Mouse (Mus musculus) R1 (cell line): ENCODE measurements at regions not wholly inside any gene's neighbourhood (a gene's known extent, or its start where the extent isn't known, plus 50 kb on each side); places are given as distances from the start of the nearest gene placed in this dataset.

Experiments used
- DNase-seq: peaks from one replicate; pipeline ENCODE4 v3.0.0-alpha.2; 2018; ENCODE audit warnings: low read depth, low spot score

DNA sequence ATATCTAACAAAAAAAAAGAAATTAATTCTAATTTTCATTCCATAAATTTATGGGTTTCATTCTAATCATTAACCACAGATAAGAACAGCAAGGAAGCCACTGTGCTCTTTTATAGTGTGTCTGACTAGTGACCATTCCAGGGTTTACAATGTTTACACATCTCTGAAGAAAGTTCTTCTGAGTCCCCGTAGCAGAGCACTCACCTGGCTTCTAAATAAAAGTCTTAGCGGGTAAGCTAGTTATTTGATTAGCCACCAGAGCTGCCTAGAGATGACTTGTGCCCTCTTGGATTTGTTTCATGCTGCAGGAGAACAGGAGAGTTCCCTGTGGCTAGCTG is 206.7 kb upstream of the Ank start:
- no peak for DNase-seq

DNA sequence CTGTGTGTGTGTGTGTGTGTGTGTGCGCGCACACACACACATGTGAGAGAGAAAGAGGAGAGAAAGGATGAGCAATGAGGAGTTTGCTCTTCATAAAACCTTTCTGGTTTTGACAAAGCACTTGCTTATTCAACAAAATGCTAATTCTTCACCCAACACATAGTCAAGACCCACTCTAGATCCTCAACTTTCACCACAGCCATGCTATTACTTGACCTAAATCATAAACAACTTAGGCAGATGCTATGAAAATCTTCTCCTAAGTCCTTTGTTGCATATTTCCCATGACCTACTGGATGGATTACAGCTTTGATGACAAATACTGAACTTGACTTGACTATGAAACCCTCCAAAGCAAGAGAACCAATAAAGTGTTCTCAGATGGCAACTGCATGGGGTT is 196.3 kb upstream of the Ank start:
- DNase-seq: no peak

- DNase-seq: peak; percentile 28
These were observed 184.2 kb upstream of the Ank start for GRCm38 (mm10) chr15:27282279-27282678.

- peak; percentile 52 for DNase-seq
These were observed 162.6 kb upstream of the Ank start for GRCm38 (mm10) chr15:27303856-27304255.

DNA sequence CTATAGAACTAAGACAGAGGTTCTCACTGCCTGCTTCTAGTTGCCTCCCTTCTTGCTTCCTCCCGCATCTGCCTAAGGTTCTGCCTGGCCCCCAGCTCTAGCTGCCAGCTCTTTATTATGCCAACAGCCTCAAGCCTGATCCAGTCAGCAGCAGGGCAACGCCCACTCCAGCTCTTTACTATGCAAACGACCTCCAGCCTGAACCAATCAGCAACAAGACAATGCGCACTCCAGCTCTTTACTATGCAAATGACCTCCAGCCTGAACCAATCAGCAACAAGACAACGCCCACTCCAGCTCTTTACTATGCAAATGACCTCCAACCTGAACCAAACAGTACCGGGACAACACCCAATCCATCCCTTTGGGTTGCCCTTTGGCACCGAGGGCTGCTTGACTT is 162.2 kb upstream of the Ank start:
- peak; percentile 92 for DNase-seq

DNA sequence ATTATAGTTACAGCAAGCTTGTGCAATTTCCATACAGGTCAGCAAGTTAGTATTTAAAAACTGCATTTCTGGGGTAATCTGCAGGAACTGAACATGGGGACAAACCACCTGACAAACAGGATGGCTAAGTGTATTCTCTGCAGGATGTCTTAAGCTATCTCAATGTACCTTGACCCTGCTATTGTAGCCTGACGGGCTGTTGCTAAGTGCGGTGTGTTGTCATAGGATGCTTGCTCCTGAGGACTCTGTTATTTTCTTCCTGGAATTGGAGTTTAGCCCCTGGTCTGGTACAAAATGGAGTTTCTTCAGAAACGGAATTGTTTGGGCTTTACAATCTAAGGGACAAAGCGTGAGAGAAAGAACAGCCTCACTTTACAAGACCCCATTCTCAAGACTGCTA is 161.4 kb upstream of the Ank start:
- DNase-seq: no peak

DNA sequence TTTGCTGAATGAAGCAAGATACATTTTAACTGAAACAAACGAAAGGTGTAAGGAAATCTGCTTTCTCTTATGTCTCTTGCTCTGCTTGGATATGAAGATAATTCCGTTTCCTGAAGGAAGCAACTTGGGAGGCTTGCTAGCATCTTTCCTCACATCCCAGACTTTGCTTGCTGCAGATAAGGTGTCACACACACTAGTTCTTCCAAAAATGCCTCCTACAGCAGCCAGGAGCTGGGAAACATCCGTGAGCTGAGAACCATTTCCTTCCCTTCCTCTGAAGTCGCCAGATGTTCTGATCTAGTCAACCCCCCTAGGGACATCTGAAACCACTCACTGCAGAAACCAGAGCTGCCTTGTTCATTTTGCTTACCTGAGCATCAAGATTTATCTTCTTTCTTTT is 157.8 kb upstream of the Ank start:
- DNase-seq: no peak

- peak; percentile 27 for DNase-seq
These were observed 150.3 kb upstream of the Ank start for GRCm38 (mm10) chr15:27315964-27316745.

DNA sequence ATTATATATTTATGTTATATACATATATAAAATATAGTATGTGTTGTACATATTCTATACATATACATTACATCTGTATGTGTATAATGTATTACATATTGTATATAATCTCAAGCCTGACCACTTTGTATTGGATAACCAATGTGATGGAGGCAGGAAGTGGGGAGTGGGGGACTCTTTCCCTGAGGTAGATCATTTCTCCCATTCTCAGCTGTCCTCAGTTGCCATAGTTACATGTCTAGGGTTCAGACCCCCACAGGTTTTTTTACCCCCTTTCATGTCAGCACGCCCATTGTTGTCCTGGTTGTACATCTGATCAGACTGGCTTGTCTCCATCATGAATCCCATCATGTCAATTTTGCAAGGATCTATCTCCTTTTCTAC is 149.7 kb upstream of the Ank start:
- no peak for DNase-seq

DNA sequence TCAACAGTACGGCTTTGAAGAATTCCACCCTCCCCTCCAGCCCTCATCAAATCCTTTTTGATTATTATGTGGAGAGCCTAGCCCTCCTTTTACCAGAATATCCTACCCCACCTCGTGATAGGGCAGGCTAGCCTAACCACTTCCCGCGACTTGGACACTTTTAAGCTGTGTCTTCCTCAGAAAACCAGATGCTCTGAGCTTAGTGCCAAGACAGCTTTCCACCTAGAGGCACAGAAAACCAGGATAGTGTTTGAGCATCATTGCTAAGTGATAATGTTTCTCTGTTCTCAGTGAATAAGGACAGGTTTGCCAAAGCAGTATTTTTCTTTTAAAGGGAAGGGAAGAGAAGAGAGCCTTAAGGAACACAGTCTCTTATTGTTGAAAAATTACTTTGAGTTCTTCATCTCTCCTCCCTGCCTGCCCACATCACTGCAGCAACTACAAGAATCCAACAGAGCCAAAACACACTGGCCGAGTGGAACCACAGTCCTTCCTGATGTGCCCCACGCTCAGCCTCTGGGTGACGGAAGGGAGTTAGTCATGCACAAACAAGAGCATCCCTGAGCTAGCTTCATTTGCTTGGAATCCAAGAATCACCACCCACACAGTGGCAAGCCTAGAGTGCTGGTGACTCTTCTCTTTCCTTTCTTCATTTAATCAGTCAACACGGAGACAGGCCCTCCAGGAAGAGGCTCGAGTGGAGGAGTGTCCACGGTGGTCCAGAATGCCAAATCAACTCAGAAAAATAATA is 144.4 kb upstream of the Ank start:
- no peak for DNase-seq

DNA sequence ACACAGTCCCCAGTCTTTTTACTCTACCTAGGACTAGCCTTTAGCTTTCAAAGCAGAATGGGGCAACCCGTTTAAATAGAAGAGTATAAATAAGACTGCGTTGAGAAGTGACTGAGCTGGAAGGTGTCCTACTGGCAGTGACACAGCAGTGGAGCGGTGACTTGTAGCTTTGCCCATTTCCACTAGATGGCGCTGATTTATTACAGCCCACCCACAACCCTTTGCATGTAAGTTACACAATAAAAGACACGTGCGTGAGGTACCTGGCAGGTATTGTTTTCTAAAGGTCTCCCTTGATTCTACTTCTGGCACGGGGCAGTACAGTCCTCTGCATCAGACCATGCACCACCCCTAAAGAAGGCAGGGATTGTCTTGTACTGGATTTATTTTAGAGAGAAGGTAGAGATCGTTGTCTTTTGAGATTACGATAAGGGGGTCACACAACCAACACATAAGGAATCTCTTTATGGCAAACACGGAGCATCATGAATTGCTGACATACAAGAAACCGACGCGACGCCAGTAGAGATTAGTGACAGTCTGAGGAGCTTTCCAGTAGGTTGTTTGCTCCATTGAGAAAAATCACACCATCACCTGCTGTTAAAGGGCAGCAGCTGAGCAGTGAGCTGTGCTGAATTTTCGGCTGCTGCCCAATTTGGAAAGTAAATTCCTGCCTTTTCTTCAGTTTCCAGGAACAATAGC is 140.5 kb upstream of the Ank start:
- DNase-seq: peak; percentile 68

- peak; percentile 12 for DNase-seq
These were observed 140.0 kb upstream of the Ank start for GRCm38 (mm10) chr15:27326549-27326876.

DNA sequence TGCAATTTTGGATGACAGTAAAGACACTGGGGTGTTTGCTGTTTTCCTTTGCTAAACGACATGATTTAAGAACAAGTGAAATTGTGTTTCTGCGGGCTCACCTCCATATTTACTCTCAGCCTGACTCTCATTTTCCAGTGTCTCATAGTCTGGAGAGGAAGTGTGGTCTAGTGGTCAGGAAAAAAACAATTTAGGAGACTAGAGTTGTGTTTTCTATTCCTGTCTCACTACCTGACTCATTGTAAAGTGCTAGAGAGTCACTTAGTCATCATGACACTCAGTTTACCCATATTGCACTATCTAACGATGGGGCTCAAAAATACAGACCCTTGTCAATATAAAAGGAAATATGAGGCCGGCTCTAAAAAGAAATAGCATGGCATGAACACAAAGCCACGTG is 138.7 kb upstream of the Ank start:
- DNase-seq: no peak

DNA sequence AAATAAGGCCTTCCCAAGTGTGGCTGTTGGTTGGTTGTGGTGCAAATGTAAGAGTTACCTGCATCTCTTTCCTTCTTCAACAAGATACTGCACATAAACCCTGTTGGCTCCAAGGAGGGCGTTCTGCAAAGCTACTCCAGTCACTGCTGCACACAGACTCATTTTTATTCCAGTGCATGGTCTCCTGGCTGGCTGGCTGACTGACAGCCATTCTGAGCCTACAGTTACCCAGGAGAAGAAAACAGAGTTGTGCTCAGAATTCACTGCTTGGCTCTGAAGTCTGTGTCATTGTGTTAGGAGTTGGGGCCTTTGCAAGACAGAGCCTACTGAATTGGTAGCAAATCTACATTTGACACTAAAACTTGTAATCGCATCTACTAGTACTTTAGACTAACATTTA is 138.0 kb upstream of the Ank start:
- DNase-seq: no peak

- DNase-seq: no peak
These were observed 126.4 kb upstream of the Ank start for GRCm38 (mm10) chr15:27340070-27340469.

DNA sequence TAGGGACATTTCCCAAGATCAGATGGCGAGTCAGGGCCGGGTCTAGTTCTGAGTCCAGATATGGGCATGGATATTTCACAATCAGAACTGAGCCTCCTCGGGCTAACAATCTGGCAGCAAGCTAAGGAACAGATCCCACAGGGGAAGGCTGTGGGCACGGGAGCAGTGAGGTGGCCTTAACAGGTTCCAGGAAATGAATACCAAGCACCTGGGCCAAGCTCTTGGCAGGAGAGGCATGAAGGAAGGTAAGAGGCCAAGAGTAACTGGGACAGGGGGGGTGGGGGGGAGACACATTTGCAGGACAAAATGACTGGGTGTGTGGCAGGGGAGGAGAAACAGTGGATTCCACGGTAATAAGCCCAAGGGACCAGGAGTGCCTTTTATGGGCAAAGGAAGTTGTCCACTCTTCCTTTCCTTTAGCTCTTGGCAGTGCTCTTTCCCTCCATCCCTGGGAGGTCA is 124.9 kb upstream of the Ank start:
- DNase-seq: no peak

GRCm38 (mm10) chr15:27358441-27358840 is 108.0 kb upstream of the Ank start:
- no peak for DNase-seq

- DNase-seq: no peak
These were observed 107.2 kb upstream of the Ank start for GRCm38 (mm10) chr15:27359271-27359670.

DNA sequence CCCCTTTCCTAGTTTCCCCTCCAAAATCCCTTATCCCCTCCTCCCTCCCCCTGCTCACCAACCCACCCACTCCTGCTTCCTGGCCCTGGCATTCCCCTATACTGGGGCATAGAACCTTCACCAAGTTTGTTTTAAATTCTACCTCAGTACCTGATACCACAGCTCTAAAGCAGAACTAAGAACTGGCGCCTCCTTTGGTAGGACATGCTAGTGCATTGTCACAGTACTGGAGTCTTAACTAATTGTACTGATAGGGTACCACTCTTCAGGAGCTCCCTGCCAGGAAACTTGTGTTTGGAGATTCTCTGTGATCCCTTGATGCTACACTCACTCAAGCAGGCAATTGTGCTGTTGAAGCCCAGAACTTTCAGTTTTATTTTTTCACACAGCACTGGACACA is 92.0 kb upstream of the Ank start:
- no peak for DNase-seq

- no peak for DNase-seq
These were observed 87.8 kb upstream of the Ank start for GRCm38 (mm10) chr15:27378601-27379094.

DNA sequence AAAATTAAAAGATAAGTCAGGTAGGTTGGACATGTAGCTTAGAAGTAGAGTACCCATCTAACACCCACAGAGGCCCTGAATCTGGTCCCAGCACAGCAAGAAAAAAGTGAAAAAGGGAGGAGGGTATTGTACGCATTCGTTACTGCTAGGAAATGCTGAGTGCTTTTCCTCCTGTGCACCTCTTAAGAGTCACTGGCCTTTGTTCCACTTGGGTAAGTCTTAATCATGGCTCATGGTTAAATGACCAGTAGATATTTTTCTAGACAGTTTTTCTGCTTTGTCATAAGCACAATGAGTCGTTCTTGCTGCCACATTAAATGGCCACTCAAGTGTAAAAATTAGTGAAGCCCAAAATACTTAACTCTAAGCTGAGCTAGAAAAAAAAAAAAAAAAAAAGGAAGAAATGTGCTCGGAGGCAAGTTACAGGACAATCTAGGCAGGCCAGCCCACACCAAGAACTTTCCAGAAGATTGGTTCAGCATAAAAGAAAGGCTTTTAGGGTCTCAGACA is 86.0 kb upstream of the Ank start:
- DNase-seq: no peak

DNA sequence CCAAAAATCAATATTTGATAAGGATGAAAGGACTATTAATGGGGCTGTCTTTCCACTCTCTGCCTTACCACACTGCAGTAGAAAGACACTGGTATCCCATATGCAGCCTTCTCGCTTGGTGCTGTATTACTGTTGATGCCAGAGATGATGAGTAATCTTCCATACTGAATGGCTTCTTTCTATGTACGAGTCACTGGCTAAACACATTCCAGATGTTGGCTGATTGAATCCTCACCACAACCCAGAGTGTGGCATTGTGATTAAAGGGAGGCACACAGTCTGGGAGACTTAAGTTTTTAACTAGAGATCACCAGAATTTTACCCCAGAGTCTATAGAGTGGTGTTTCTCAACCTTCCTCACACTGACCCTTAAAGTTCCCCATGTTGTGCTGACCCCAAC is 84.9 kb upstream of the Ank start:
- no peak for DNase-seq
